Mouse (Mus musculus) kidney, adult 2 months (tissue): Measurements from ENCODE around the gene Usp46.

Experiments
- CTCF ChIP-seq: fragments of 200-500 bp; conservative IDR thresholded peaks from 2 replicates; pipeline ENCODE4 v1.5.1; 2011; ENCODE audit warnings: low read depth, mild to moderate bottlenecking, control low read depth, low read length, moderate library complexity, mixed read lengths; ENCODE audit not compliant: insufficient read depth, insufficient read length
- POLR2A ChIP-seq: fragments of 200-500 bp; IDR thresholded peaks from one replicate; pipeline ENCODE4 v1.6.1; 2011; ENCODE audit warnings: low read depth, low read length, control low read depth

DNA sequence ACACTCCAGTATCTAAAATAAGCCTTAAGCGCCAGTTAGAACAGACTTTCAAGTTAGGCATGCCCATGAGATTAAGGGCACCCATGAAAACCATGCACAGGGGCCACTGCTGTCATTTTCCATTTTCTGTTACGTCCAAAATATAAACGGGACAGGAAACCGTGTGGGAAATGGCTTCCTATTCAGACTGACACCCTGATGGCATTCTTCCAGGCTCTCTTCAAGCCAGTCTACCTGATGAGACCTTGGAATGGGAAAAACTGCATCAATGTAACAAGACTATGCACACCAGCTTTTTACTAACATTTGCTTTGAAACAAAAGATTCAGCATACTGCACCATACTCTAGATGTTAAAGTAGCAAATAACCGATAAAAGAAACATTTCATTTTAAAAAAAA, 69.3 kb downstream of the Usp46 start:
- TF ChIP-seq POLR2A (no peak), CTCF (no peak)
